ENCODE assay signal across 8 mouse cellular contexts in the genomic region with DNA sequence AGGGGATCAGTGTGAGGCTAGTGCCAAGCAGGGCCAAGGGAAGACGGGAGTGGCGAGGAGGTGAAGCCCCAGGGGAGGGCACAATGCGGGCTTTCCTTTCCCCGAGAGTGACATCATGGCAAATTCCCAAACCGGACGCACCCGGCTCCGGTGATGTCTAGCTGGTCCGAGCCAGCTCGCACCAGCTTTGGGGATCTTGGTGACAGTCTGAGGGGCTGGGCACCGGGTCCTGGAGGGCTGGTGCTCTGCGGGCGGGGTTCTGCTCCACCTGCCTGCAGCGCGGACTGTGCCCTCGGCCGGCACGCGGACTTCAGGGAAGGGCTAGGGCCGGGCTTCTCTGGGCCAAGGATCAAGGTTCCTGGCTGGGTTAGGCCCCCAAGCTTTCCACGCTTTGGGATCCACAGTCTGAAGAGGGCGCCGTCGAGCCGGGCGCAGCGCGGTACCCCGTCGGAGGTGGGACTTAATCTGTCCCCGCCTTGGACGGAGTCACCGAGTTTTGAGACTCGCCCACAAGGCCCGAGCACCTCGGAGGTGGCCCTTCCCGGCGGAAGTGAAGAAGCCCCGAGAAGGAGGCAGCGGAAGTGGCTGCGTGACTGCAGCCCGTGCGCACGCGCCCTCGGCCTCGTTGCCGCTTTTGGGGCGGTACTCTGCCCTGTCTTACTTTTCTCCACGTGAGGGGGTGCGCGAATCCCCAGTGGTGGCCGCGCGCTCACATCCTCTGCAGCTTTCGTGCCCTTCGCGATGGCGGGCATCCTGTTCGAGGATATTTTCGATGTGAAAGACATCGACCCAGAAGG. TPM values are rescaled to one million over a fixed set of nuclear protein-coding genes. Genes with fewer than 3 reads are reported as not detected.
A peak's percentile ranks its signal among the peaks of the same experiment; 100 is the strongest.
DNase-seq lines count a peak whose midpoint lies in the region; ATAC-seq lines count a peak whose summit lies in the region.

Gene Polr2h (plus strand): TSS at position 485 of the 797 bp plus-strand sequence.
Gene Clcn2 (minus strand): TSS at position 566 of the 797 bp plus-strand sequence.

- peak; percentile 84 for ATAC-seq in megakaryocyte progenitor cell, adult 5-6 weeks (replicated peaks; ENCODE audit: poor library complexity)

- DNase-seq in adipocyte (ENCODE audit: low spot score): peak; percentile 99
- peak; percentile 98 for DNase-seq in embryo, embryonic 10 days (ENCODE audit: low spot score)
- DNase-seq in gastrocnemius, postnatal 10 days: peak; percentile 97
- DNase-seq in induced T-regulatory cell, adult 2 months (ENCODE audit: low read depth): peak; percentile 98
- DNase-seq in left cerebral cortex, adult 9 months (ENCODE audit: low spot score in 2 of 2): peak; percentile 95 to 98
- peak; percentile 97 for DNase-seq in right cerebral cortex, postnatal 14 days
- DNase-seq in urinary bladder, postnatal 36 days (ENCODE audit: low spot score in 2 of 2): peak; percentile 95 to 98

RNA-seq across cellular contexts. Expression of gene Polr2h, which starts in this region (rescaled TPM):
- 10 to 100 TPM; 11.6 to 13.5 TPM for total RNA-seq in gastrocnemius, postnatal 10 days (2021)
- total RNA-seq in megakaryocyte progenitor cell, adult 5-6 weeks (2015): 75.3 and 99.4 TPM in 2 replicates
- 75.1 and 78.2 TPM in 2 replicates for total RNA-seq in megakaryocyte progenitor cell, adult 5-6 weeks (2017)

RNA-seq across cellular contexts. Expression of gene Clcn2, which starts in this region (rescaled TPM):
- 1 to 10 TPM; 2.3 to 3.2 TPM for total RNA-seq in gastrocnemius, postnatal 10 days (2021)
- 0.34 and 1.3 TPM in 2 replicates for total RNA-seq in megakaryocyte progenitor cell, adult 5-6 weeks (2015)
- 1.2 and 1.6 TPM in 2 replicates for total RNA-seq in megakaryocyte progenitor cell, adult 5-6 weeks (2017)

Comparison
In these comparisons a context has a peak if more than half of its experiments do, and no peak if none do; other contexts are left out.
1. Peak in every context shown above with its lines: DNase-seq and ATAC-seq.
2. RNA of gene Polr2h (total RNA-seq): 75.1 to 99.4 TPM in megakaryocyte progenitor cell, adult 5-6 weeks; 11.6 to 13.5 TPM in gastrocnemius, postnatal 10 days; every median in the first group is over 4 times any median in the second.